Mouse (Mus musculus): ENCODE results near the gene 4930558K02Rik.

DNA sequence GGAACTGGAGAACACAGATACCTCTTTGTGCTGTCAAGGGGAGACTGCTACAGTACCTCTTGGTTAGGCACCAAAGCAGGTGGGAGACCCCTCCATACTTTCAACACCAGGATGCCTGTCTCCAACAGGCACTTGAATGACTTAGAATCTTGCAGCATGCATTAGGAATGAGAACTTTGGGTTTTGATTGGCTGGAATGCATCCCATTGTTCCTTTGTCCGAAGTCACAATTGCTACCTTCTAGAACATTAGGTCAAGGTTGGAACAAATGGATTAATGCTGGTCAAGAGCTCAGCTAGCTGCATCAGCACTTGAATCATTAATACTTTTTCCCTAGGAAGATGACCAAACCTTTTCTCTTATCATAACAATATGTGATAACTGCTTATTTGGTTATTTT is at the start of gene 4930558K02Rik:
- no peak for TF ChIP-seq CTCF (IDR thresholded peaks at IDR 0.05; ENCODE audit: extremely low read depth, insufficient read length, insufficient replicate concordance, low read depth, low read length)
- TF ChIP-seq POLR2A (IDR thresholded peaks at IDR 0.05; ENCODE audit: low read depth, low read length): no peak

Data from small intestine, adult 2 months (tissue).